Mouse (Mus musculus) lung, embryonic 14.5 days (tissue): ENCODE data around the gene Cox4i1. TPM values are rescaled to one million over a fixed set of nuclear protein-coding genes. Genes with fewer than 3 reads are reported as not detected.

Experiments used
- ATAC-seq: fragments of 200-750 bp; cut with Nextera tagmentation; 2 replicates; pipeline ENCODE4 v1.8.0; 2017; ENCODE audit warnings: mild to moderate bottlenecking, moderate TSS enrichment, moderate library complexity; ENCODE audit not compliant: insufficient read depth
- DNase-seq: peaks from one replicate; pipeline ENCODE4 v3.0.0-alpha.2; 2015
- H3K27ac ChIP-seq: fragments of 300-500 bp; sonication (generic); 2 replicates; pipeline ENCODE4 v1.5.1; 2014; ENCODE audit warnings: low read depth, mild to moderate bottlenecking, moderate library complexity
- H3K27me3 ChIP-seq: fragments of 300-500 bp; sonication (generic); 2 replicates; pipeline ENCODE4 v1.6.1; 2014; ENCODE audit warnings: low read length, control low read depth; ENCODE audit not compliant: insufficient read depth
- H3K36me3 ChIP-seq: fragments of 300-500 bp; sonication (generic); 2 replicates; pipeline ENCODE4 v1.6.1; 2014; ENCODE audit warnings: control low read depth; ENCODE audit not compliant: insufficient read depth
- H3K4me1 ChIP-seq: fragments of 300-500 bp; sonication (generic); 2 replicates; pipeline ENCODE4 v1.6.1; 2014; ENCODE audit warnings: antibody characterized with exemption, control low read depth; ENCODE audit not compliant: insufficient read depth
- H3K4me2 ChIP-seq: fragments of 300-500 bp; sonication (generic); 2 replicates; pipeline ENCODE4 v1.6.1; 2014; ENCODE audit warnings: mild to moderate bottlenecking
- H3K4me3 ChIP-seq: fragments of 300-500 bp; sonication (generic); 2 replicates; pipeline ENCODE4 v1.5.1; 2014; ENCODE audit warnings: low read depth, low read length
- H3K9ac ChIP-seq: fragments of 300-500 bp; sonication (generic); 2 replicates; pipeline ENCODE4 v1.6.1; 2014
- H3K9me3 ChIP-seq: fragments of 300-500 bp; sonication (generic); 2 replicates; pipeline ENCODE4 v1.6.1; 2016; ENCODE audit warnings: low read depth, low read length, control low read depth
- CTCF ChIP-seq: IDR thresholded peaks from 2 replicates; pipeline ENCODE4 v1.5.1; 2016; ENCODE audit warnings: antibody characterized with exemption, low read depth
- WGBS: fragments of 180-500 bp; shearing (Covaris S2); extraction: QIAGEN DNeasy Blood & Tissue Kit; methylation state at CpG from one replicate; pipeline ENCODE4 v1.1.7; 2014; 5-methylcytosine and 5-hydroxymethylcytosine counted together
- polyA plus RNA-seq: library from polyadenylated mRNA; unstranded; fragments of >200 nt; fragmentation: Nextera tagmentation; extraction: Ambion mirVana; gene quantifications from 2 replicates; pipeline ENCODE4 v1.2.1, GENCODE M21; 2014

The Cox4i1 gene
- polyA plus RNA-seq, 1 experiment from 2014 or later: 941 TPM

DNA sequence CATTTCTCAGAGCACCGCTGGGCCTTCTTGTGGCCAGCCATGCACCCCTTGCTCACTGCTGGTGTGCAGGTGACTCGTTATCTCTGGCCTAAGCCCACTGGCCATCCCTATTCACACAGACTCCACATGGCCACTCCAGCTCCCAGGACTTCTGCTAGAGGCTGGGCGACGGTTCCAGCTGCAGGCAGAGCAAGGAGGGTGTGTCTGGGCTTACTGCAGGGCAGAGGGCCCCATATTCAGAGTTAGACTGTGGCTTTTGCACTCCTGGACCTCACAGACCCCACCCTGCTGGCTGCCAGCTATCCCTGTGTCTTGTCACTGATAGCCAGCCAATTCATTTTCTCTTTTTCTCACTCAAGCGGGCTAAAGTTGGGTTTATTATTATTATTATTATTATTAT lies 16.1 kb downstream of the Cox4i1 start:
- Histone ChIP-seq H3K27ac (no peak overlapping the region), H3K4me1 (no peaks in the 10 kb centered on the region), H3K36me3 (no peaks in the 10 kb centered on the region), H3K27me3 (peaks cover 6% of the 10 kb centered on the region), H3K9ac (no peak overlapping the region), H3K9me3 (no peaks in the 10 kb centered on the region), H3K4me2 (no peak overlapping the region), H3K4me3 (no peak overlapping the region)
- DNase-seq (no peak), ATAC-seq (no peak)
- no peak for TF ChIP-seq CTCF
- 66% methylated on average over 5 of the region's 5 CpGs for WGBS

DNA sequence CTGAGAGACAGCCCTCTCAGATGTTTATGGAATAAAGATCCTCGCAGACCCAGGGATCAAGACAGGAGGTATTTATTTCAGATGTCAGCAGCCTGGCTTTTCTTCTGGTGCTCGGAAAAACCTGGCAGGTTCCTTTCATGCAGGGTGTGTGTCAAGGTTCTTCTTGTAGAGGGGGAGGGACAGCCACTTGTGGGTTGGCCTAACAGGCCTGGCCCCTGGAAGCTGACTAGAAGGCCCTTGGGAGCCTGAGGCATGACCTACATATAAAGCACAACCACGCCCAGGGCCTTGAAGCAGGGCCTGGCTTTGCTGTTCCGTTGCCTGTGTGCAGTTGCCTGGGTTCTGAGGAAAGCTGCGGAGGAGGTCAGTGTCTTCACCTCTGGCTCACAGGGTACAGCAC lies 17.1 kb downstream of the Cox4i1 start:
- Histone ChIP-seq H3K9ac (no peak overlapping the region; the same call in 1 of the 2 replicates), H3K4me3 (no peak overlapping the region), H3K27ac (no peak overlapping the region; the same call in 1 of the 2 replicates), H3K36me3 (no peaks in the 10 kb centered on the region), H3K27me3 (peaks cover 6% of the 10 kb centered on the region), H3K4me2 (no peak overlapping the region), H3K4me1 (no peaks in the 10 kb centered on the region), H3K9me3 (no peaks in the 10 kb centered on the region)
- ATAC-seq: no peak
- DNase-seq: no peak
- TF ChIP-seq CTCF: no peak
- WGBS: 48% methylated on average over 5 of the region's 5 CpGs

DNA sequence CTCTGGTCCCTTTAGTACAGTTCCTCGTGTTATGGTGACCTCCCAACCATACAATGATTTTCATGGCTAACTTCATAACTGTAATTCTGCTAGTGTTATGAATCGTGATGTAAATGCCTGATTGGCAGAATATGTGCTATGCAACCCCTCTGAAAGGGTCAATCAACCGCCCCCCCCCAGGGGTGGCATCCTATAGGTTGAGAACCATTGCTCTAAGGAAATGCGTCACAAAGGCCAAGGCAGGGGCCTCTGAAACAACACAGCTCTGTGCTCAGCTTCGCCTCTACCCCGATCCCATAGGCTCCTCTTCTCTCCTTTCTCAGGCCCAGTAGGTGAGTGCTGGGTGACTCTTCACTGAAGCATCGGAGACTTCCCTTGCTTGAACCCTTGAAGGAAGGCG lies 17.6 kb downstream of the Cox4i1 start:
- peaks cover 6% of the 10 kb centered on the region for H3K27me3 ChIP-seq
- no peak for TF ChIP-seq CTCF
- H3K4me2 ChIP-seq: no peak overlapping the region
- H3K27ac ChIP-seq: no peak overlapping the region
- WGBS: 79% methylated on average over 8 of the region's 8 CpGs
- no peaks in the 10 kb centered on the region for H3K9me3 ChIP-seq
- H3K36me3 ChIP-seq: no peaks in the 10 kb centered on the region
- H3K4me1 ChIP-seq: no peaks in the 10 kb centered on the region
- H3K4me3 ChIP-seq: no peak overlapping the region
- DNase-seq: no peak
- H3K9ac ChIP-seq: no peak overlapping the region
- ATAC-seq: no peak

DNA sequence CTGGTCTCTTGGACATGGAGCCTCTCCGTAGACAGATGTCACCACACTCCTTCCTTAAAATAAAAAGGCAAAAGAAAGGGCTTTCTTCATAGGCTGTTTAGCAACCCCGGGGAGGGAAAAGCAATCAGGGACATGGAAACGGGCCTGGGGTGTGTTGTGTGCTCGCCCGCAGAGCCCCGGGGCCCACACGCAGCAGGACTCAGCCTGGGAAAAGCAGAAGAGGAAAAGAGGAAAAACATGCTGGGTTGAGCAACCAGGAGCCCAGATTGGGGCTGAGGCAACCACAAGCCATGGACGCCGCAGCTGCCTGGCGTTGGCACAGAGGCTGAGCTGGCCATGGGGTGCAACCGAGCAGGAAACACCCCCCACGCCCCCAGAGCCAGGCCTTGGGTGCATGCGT lies 18.0 kb downstream of the Cox4i1 start:
- Histone ChIP-seq H3K9ac (no peak overlapping the region), H3K9me3 (no peaks in the 10 kb centered on the region), H3K36me3 (no peaks in the 10 kb centered on the region), H3K4me3 (no peak overlapping the region), H3K27me3 (peaks cover 6% of the 10 kb centered on the region), H3K4me1 (no peaks in the 10 kb centered on the region), H3K27ac (no peak overlapping the region), H3K4me2 (no peak overlapping the region)
- DNase-seq (no peak), ATAC-seq (no peak)
- TF ChIP-seq CTCF: no peak
- 83% methylated on average over 13 of the region's 13 CpGs for WGBS

- no peak overlapping the region for H3K27ac ChIP-seq
These were observed 18.6 kb downstream of the Cox4i1 start for GRCm38 (mm10) chr8:120686576-120686975.

DNA sequence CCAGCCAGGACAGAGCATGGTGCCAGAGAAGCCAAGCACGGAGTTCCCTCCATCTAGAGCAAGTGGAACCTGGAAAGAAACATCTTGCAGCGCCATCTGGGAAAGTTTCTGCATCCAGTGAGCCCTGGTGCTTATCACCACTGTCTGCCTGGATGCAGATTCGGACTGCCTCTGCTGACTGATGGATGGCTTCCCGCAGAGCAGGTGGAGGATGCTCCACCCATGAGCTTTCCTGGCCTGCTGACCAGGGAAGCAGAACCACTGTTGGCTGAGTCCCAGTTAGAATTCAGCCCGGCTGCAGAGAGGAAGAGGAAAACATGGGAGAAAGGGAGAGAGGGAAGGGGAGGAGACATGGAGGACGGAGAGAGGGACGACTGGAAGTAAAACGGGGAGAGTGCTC lies 19.8 kb downstream of the Cox4i1 start:
- no peaks in the 10 kb centered on the region for H3K36me3 ChIP-seq
- no peak for TF ChIP-seq CTCF
- H3K4me1 ChIP-seq: peaks cover under 1% of the 10 kb centered on the region; the same call in 1 of the 2 replicates
- H3K9ac ChIP-seq: no peak overlapping the region
- H3K9me3 ChIP-seq: no peaks in the 10 kb centered on the region
- no peak overlapping the region for H3K27ac ChIP-seq
- H3K4me3 ChIP-seq: no peak overlapping the region
- WGBS: 52% methylated on average over 8 of the region's 8 CpGs
- H3K4me2 ChIP-seq: no peak overlapping the region
- ATAC-seq: no peak
- DNase-seq: no peak
- H3K27me3 ChIP-seq: peaks cover 6% of the 10 kb centered on the region

More at GRCm38 (mm10) chr8:120686576-120686975, 18.6 kb downstream of the Cox4i1 start:
- no peak for TF ChIP-seq CTCF
- no peak overlapping the region for H3K9ac ChIP-seq
- no peak overlapping the region for H3K4me3 ChIP-seq
- peaks cover 6% of the 10 kb centered on the region for H3K27me3 ChIP-seq
- H3K36me3 ChIP-seq: no peaks in the 10 kb centered on the region
- ATAC-seq: no peak
- H3K4me2 ChIP-seq: no peak overlapping the region
- no peaks in the 10 kb centered on the region for H3K9me3 ChIP-seq
- no peaks in the 10 kb centered on the region for H3K4me1 ChIP-seq
- no peak for DNase-seq
- 78% methylated on average over 5 of the region's 5 CpGs for WGBS

DNA sequence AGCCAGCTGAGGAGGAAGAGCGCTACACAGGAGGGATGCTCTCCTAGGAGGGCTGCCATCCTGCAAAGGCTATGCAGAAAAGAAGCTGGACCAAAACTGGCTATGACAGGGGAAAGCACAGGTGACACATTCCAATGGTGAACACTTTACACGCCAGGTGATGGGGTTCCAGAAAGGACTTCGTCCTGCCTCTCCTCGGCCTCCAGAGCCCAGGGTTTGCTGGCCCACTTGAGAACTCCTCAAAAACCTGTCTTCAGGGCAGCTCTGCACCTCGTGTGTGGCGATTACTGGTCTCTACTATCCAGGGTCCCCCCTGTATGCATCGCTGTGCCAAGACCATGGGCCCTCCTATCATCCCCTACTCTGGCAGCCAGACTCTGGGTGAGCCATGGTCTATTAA lies 20.5 kb downstream of the Cox4i1 start:
- Histone ChIP-seq H3K4me2 (no peak overlapping the region), H3K4me3 (no peak overlapping the region), H3K27ac (no peak overlapping the region), H3K27me3 (peaks cover 6% of the 10 kb centered on the region), H3K36me3 (no peaks in the 10 kb centered on the region), H3K9me3 (no peaks in the 10 kb centered on the region), H3K9ac (no peak overlapping the region), H3K4me1 (peaks cover 2% of the 10 kb centered on the region; the same call in 1 of the 2 replicates)
- WGBS: 84% methylated on average over 7 of the region's 7 CpGs
- TF ChIP-seq CTCF: no peak
- ATAC-seq: no peak
- no peak for DNase-seq

DNA sequence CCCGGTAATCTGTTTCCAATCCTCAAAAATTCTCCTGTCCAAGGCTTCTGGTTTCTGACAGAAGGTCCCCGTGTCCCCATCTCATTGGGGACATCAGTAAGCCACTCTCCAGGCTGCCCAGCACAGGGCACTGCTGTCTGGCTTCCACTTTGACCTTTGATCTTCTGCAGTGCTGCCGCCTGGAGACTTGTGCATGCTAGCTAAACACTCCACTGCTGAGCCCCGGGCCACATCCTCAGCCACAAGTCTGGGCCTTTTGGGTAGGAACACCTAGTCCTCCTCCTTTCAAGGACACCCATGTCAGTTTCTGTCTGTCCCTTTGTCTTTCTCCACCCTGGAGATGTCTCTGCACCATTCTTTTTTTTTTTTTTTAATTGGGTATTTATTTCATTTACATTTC lies 24.9 kb downstream of the Cox4i1 start:
- Histone ChIP-seq H3K9ac (no peak overlapping the region), H3K4me2 (no peak overlapping the region), H3K4me1 (peaks cover 30% of the 10 kb centered on the region), H3K27ac (no peak overlapping the region), H3K36me3 (no peaks in the 10 kb centered on the region), H3K4me3 (no peak overlapping the region), H3K27me3 (no peaks in the 10 kb centered on the region), H3K9me3 (no peaks in the 10 kb centered on the region)
- TF ChIP-seq CTCF: no peak
- DNase-seq (no peak), ATAC-seq (no peak)
- WGBS: 49% methylated on average over 4 of the region's 4 CpGs
